In the genomic region with DNA sequence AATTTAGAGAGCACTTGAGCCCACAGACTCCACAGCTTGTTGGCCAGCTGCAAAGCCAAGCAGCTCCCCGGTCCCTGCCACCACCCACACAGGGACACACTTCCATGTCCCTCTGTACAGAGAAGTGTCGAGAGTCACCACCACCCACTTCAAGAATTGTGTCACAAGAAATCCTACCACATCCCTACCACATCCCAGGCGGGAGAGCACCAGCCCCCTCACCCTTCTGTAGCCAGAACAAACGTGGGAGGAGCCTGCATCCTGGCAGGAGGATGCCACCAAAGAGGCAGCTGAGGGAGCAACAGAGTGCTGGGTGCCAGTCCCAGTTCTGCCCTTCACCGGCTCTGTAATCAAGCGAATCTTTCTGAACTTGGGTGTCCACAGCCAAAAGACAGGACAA, we compare ENCODE assay signal across 12 mouse cellular contexts. TPM values are rescaled to one million over a fixed set of nuclear protein-coding genes. Genes with fewer than 3 reads are reported as not detected.
DNase-seq lines count a peak whose midpoint lies in the region; ATAC-seq and TF ChIP-seq lines count a peak whose summit lies in the region.
"Had no signal": no experiment of that assay in that cellular context is flagged by ENCODE, and none has a peak within 500 bp of the region (broad histone marks: within the 10 kb centered on the region; RNA-seq: fewer than 3 reads in every experiment).

No protein-coding gene starts in this region.

- DNase-seq in heart, adult 18-20 months, result no peak
- no peak for DNase-seq in midbrain, embryonic 10.5 days (ENCODE audit: low spot score)
- peak; percentile 27 for DNase-seq in gonadal fat pad, adult 2 months (ENCODE audit: low read depth)
- no peak for DNase-seq in ovary, postnatal 10 days (ENCODE audit: low spot score)
- DNase-seq in kidney, adult 2 months, result no peak
- DNase-seq: gastrocnemius, postnatal 10 days had no signal

- no peak for TF ChIP-seq POLR2A in kidney, adult 2 months (IDR thresholded peaks at IDR 0.05; ENCODE audit: low read depth, low read length)

- no peaks in the 10 kb centered on the region for H3K27me3 ChIP-seq in heart, embryonic 11.5 days (ENCODE audit: control insufficient read depth, insufficient read depth, low read length)
- H3K27me3 ChIP-seq in midbrain, embryonic 10.5 days (ENCODE audit: low read depth, poor library complexity, severe bottlenecking), result no peaks in the 10 kb centered on the region
- H3K27me3 ChIP-seq in midbrain, embryonic 13.5 days, result no peaks in the 10 kb centered on the region
- H3K27me3 ChIP-seq in kidney, adult 2 months (replicated peaks; ENCODE audit: control insufficient read depth, insufficient read depth, low read length), result no peaks in the 10 kb centered on the region
- H3K27me3 ChIP-seq: hindbrain, embryonic 15.5 days; limb, embryonic 13.5 days had no signal

- 0 out of 2 replicates have a peak overlapping the region, but pooled peaks have one; percentile 16 for H3K9ac ChIP-seq in heart, embryonic 11.5 days (ENCODE audit: low read depth, low read length)
- H3K9ac ChIP-seq in midbrain, embryonic 13.5 days (replicated peaks), result no peak overlapping the region
- H3K9ac ChIP-seq: hindbrain, embryonic 15.5 days; limb, embryonic 13.5 days had no signal

- H3K27ac ChIP-seq in heart, embryonic 11.5 days (ENCODE audit: low read depth, low read length), result no peak overlapping the region
- H3K27ac ChIP-seq in midbrain, embryonic 10.5 days (replicated peaks), result peak overlapping the region; percentile 4; the same call in 1 of the 2 replicates
- no peak overlapping the region for H3K27ac ChIP-seq in midbrain, embryonic 13.5 days
- H3K27ac ChIP-seq in kidney, adult 2 months (ENCODE audit: insufficient read depth, low read depth, low read length), result no peak overlapping the region
- H3K27ac ChIP-seq: hindbrain, embryonic 15.5 days; limb, embryonic 13.5 days had no signal

- no peaks in the 10 kb centered on the region for H3K36me3 ChIP-seq in heart, embryonic 11.5 days (ENCODE audit: control insufficient read depth, insufficient read depth, low read length)
- no peaks in the 10 kb centered on the region for H3K36me3 ChIP-seq in midbrain, embryonic 10.5 days
- no peaks in the 10 kb centered on the region for H3K36me3 ChIP-seq in midbrain, embryonic 13.5 days
- H3K36me3 ChIP-seq in kidney, adult 2 months (ENCODE audit: control insufficient read depth, insufficient read depth, low read length), result no peaks in the 10 kb centered on the region
- H3K36me3 ChIP-seq: hindbrain, embryonic 15.5 days; limb, embryonic 13.5 days had no signal

- ATAC-seq in heart, embryonic 11.5 days (replicated peaks; ENCODE audit: insufficient number of reproducible peaks, low FRiP score, low TSS enrichment), result no peak
- ATAC-seq in midbrain, embryonic 13.5 days, result no peak
- peak; percentile 30; the same call in 1 of the 2 replicates for ATAC-seq in megakaryocyte progenitor cell, adult 5-6 weeks (replicated peaks; ENCODE audit: poor library complexity)

- 69% methylated on average over 6 of the region's 6 CpGs for WGBS in heart, embryonic 11.5 days (ENCODE audit: insufficient replicate concordance)
- 73% methylated on average over 6 of the region's 6 CpGs for WGBS in midbrain, embryonic 10.5 days
- 73% methylated on average over 6 of the region's 6 CpGs for WGBS in midbrain, embryonic 13.5 days
- WGBS in kidney, adult 2 months, result 81% methylated on average over 6 of the region's 6 CpGs

- H3K4me3 ChIP-seq in heart, embryonic 11.5 days (ENCODE audit: low read depth, low read length), result no peak overlapping the region
- H3K4me3 ChIP-seq in midbrain, embryonic 10.5 days, result no peak overlapping the region
- no peak overlapping the region for H3K4me3 ChIP-seq in midbrain, embryonic 13.5 days (replicated peaks)
- no peak overlapping the region for H3K4me3 ChIP-seq in kidney, adult 2 months (ENCODE audit: insufficient read depth, low read depth, low read length)
- H3K4me3 ChIP-seq: hindbrain, embryonic 15.5 days; limb, embryonic 13.5 days had no signal

- TF ChIP-seq CTCF in kidney, adult 2 months (conservative IDR thresholded peaks at IDR 0.05; ENCODE audit: insufficient read depth, insufficient read length, low read depth, low read length), result no peak

- H3K4me1 ChIP-seq in heart, embryonic 11.5 days (ENCODE audit: control insufficient read depth, insufficient read depth, low read length), result peaks cover 34% of the 10 kb centered on the region
- H3K4me1 ChIP-seq in midbrain, embryonic 10.5 days, result peaks cover 40% of the 10 kb centered on the region
- H3K4me1 ChIP-seq in midbrain, embryonic 13.5 days (replicated peaks), result 0 out of 2 replicates have a peak, but pooled peaks cover 21% of the 10 kb centered on the region
- peaks cover 5% of the 10 kb centered on the region for H3K4me1 ChIP-seq in kidney, adult 2 months (ENCODE audit: control insufficient read depth, insufficient read depth, low read length)
- H3K4me1 ChIP-seq: hindbrain, embryonic 15.5 days had no signal

- no peaks in the 10 kb centered on the region for H3K9me3 ChIP-seq in heart, embryonic 11.5 days (replicated peaks; ENCODE audit: control insufficient read depth, low read length)
- no peaks in the 10 kb centered on the region for H3K9me3 ChIP-seq in midbrain, embryonic 10.5 days (replicated peaks)
- no peaks in the 10 kb centered on the region for H3K9me3 ChIP-seq in midbrain, embryonic 13.5 days
- H3K9me3 ChIP-seq: hindbrain, embryonic 15.5 days; limb, embryonic 13.5 days had no signal

- no peak overlapping the region for H3K4me2 ChIP-seq in heart, embryonic 11.5 days
- H3K4me2 ChIP-seq in midbrain, embryonic 13.5 days (replicated peaks), result no peak overlapping the region
- H3K4me2 ChIP-seq: hindbrain, embryonic 15.5 days; limb, embryonic 13.5 days; midbrain, embryonic 11.5 days had no signal

RNA-seq across cellular contexts. Expression of gene Itpk1, which starts 51.7 kb away (rescaled TPM):
- 3.2 and 3.5 TPM in 2 replicates for polyA plus RNA-seq in heart, embryonic 11.5 days (2014; fragmentation: Nextera tagmentation; extraction: Ambion mirVana)
- 10 to 100 TPM in 1 of 2 experiments, 1 to 10 TPM in 1; 9.1 to 12.4 TPM for total RNA-seq in heart, adult 18-20 months (2021)
- 16.1 and 16.9 TPM in 2 replicates for polyA plus RNA-seq in midbrain, embryonic 10.5 days (2016; fragmentation: Nextera tagmentation; extraction: Ambion mirVana)
- polyA plus RNA-seq in midbrain, embryonic 13.5 days (2015; fragmentation: Nextera tagmentation; extraction: Ambion mirVana), result 19.7 and 20.7 TPM in 2 replicates
- 71.0 and 81.2 TPM in 2 replicates for polyA plus RNA-seq in gonadal fat pad, adult 2 months (2012; rRNA removed)
- 8.6 and 10.5 TPM in 2 replicates for total RNA-seq in megakaryocyte progenitor cell, adult 5-6 weeks (2015)
- 15.1 and 15.3 TPM in 2 replicates for total RNA-seq in megakaryocyte progenitor cell, adult 5-6 weeks (2017)
- polyA plus RNA-seq in kidney, adult 2 months (2012; rRNA removed), result 27.6 and 29.0 TPM in 2 replicates
